In genomic region chr1:150089040-150089692, GRCm38 (mm10) we compare ENCODE assay signal across 18 mouse cellular contexts. TPM values are rescaled to one million over a fixed set of nuclear protein-coding genes. Genes with fewer than 3 reads are reported as not detected.
DNase-seq lines count a peak whose midpoint lies in the region; ATAC-seq lines count a peak whose summit lies in the region.
"Had no signal": no experiment of that assay in that cellular context is flagged by ENCODE, and none has a peak within 500 bp of the region (broad histone marks: within the 10 kb centered on the region; RNA-seq: fewer than 3 reads in every experiment).

No protein-coding gene starts in this region.

- DNase-seq in embryonic facial prominence, embryonic 14.5 days (ENCODE audit: low spot score), result peak; percentile 51
- DNase-seq in embryonic facial prominence, embryonic 10.5 days (ENCODE audit: low spot score), result no peak
- DNase-seq in layer of hippocampus, adult 9-11 months, result peak; percentile 9
- DNase-seq in layer of hippocampus, postnatal 10 days (ENCODE audit: low spot score in 2 of 2), result no peak
- peak; percentile 20 to 42 for DNase-seq in right cerebral cortex, postnatal 10 days (ENCODE audit: low spot score in 2 of 2)
- DNase-seq in right cerebral cortex, postnatal 14 days, result no peak
- DNase-seq in urinary bladder, adult 2 months (ENCODE audit: low spot score), result no peak
- DNase-seq: cerebellum, postnatal 25 days; heart, adult 11 months; heart, postnatal 10 days; kidney, adult 18-20 months; layer of hippocampus, postnatal 36 days; retina, postnatal 1 day had no signal

- WGBS in embryonic facial prominence, embryonic 14.5 days, result 56% methylated on average over 6 of the region's 6 CpGs
- 80% methylated on average over 6 of the region's 6 CpGs for WGBS in embryonic facial prominence, embryonic 10.5 days
- 74% methylated on average over 6 of the region's 6 CpGs for WGBS in heart, embryonic 11.5 days (ENCODE audit: insufficient replicate concordance)

- ATAC-seq in embryonic facial prominence, embryonic 14.5 days (ENCODE audit: low read depth), result no peak; the same call in 1 of the 2 replicates
- ATAC-seq in heart, embryonic 11.5 days (replicated peaks; ENCODE audit: insufficient number of reproducible peaks, low FRiP score, low TSS enrichment), result no peak
- ATAC-seq: liver, embryonic 12.5 days had no signal

- no peak overlapping the region for H3K4me2 ChIP-seq in embryonic facial prominence, embryonic 14.5 days (ENCODE audit: low read depth, low read length)
- H3K4me2 ChIP-seq in heart, embryonic 11.5 days, result no peak overlapping the region
- H3K4me2 ChIP-seq: liver, embryonic 12.5 days had no signal

- H3K4me3 ChIP-seq in embryonic facial prominence, embryonic 14.5 days (ENCODE audit: low read depth, low read length), result no peak overlapping the region
- no peak overlapping the region for H3K4me3 ChIP-seq in embryonic facial prominence, embryonic 10.5 days
- no peak overlapping the region for H3K4me3 ChIP-seq in heart, embryonic 11.5 days (ENCODE audit: low read depth, low read length)
- H3K4me3 ChIP-seq: liver, embryonic 12.5 days; midbrain, embryonic 10.5 days had no signal

- H3K36me3 ChIP-seq in embryonic facial prominence, embryonic 14.5 days (ENCODE audit: control insufficient read depth, insufficient read depth, low read length), result no peaks in the 10 kb centered on the region
- no peaks in the 10 kb centered on the region for H3K36me3 ChIP-seq in embryonic facial prominence, embryonic 10.5 days (replicated peaks)
- no peaks in the 10 kb centered on the region for H3K36me3 ChIP-seq in heart, embryonic 11.5 days (ENCODE audit: control insufficient read depth, insufficient read depth, low read length)
- H3K36me3 ChIP-seq: liver, embryonic 12.5 days; midbrain, embryonic 10.5 days had no signal

- H3K9ac ChIP-seq in embryonic facial prominence, embryonic 14.5 days (ENCODE audit: low read depth, low read length), result no peak overlapping the region
- no peak overlapping the region for H3K9ac ChIP-seq in heart, embryonic 11.5 days (ENCODE audit: low read depth, low read length)
- H3K9ac ChIP-seq: liver, embryonic 12.5 days had no signal

- H3K27me3 ChIP-seq in embryonic facial prominence, embryonic 14.5 days (replicated peaks; ENCODE audit: control insufficient read depth, insufficient read depth, low read length), result no peaks in the 10 kb centered on the region
- no peaks in the 10 kb centered on the region for H3K27me3 ChIP-seq in embryonic facial prominence, embryonic 10.5 days (replicated peaks; ENCODE audit: low read depth, poor library complexity, severe bottlenecking)
- H3K27me3 ChIP-seq in heart, embryonic 11.5 days (ENCODE audit: control insufficient read depth, insufficient read depth, low read length), result no peaks in the 10 kb centered on the region
- H3K27me3 ChIP-seq: liver, embryonic 12.5 days had no signal

- H3K27ac ChIP-seq in embryonic facial prominence, embryonic 14.5 days (replicated peaks; ENCODE audit: low read depth, low read length), result no peak overlapping the region
- no peak overlapping the region for H3K27ac ChIP-seq in embryonic facial prominence, embryonic 10.5 days (replicated peaks)
- H3K27ac ChIP-seq in heart, embryonic 11.5 days (ENCODE audit: low read depth, low read length), result no peak overlapping the region
- H3K27ac ChIP-seq: liver, embryonic 12.5 days; midbrain, embryonic 10.5 days had no signal

- no peaks in the 10 kb centered on the region for H3K4me1 ChIP-seq in embryonic facial prominence, embryonic 14.5 days (ENCODE audit: control insufficient read depth, insufficient read depth, low read length)
- no peaks in the 10 kb centered on the region for H3K4me1 ChIP-seq in embryonic facial prominence, embryonic 10.5 days
- H3K4me1 ChIP-seq in heart, embryonic 11.5 days (ENCODE audit: control insufficient read depth, insufficient read depth, low read length), result no peaks in the 10 kb centered on the region
- H3K4me1 ChIP-seq: liver, embryonic 12.5 days; midbrain, embryonic 10.5 days had no signal

- peaks cover 8% of the 10 kb centered on the region; the same call in 1 of the 2 replicates for H3K9me3 ChIP-seq in embryonic facial prominence, embryonic 14.5 days (ENCODE audit: control insufficient read depth, low read length)
- no peaks in the 10 kb centered on the region for H3K9me3 ChIP-seq in embryonic facial prominence, embryonic 10.5 days
- H3K9me3 ChIP-seq in heart, embryonic 11.5 days (replicated peaks; ENCODE audit: control insufficient read depth, low read length), result no peaks in the 10 kb centered on the region
- H3K9me3 ChIP-seq: liver, embryonic 12.5 days; midbrain, embryonic 10.5 days had no signal

RNA-seq across cellular contexts. Expression of gene Ptgs2, which starts 10.7 kb away (rescaled TPM):
- 0.35 and 0.54 TPM in 2 replicates for polyA plus RNA-seq in embryonic facial prominence, embryonic 14.5 days (2014; fragmentation: Nextera tagmentation; extraction: Ambion mirVana)
- polyA plus RNA-seq in embryonic facial prominence, embryonic 10.5 days (2016; fragmentation: Nextera tagmentation; extraction: Ambion mirVana), result 0.16 and 0.25 TPM in 2 replicates
- total RNA-seq in layer of hippocampus, postnatal 10 days (2021), result 1 to 10 TPM; 3.5 to 5.1 TPM
- 0.07 and 0.52 TPM in 2 replicates for polyA plus RNA-seq in heart, embryonic 11.5 days (2014; fragmentation: Nextera tagmentation; extraction: Ambion mirVana)
- 5.5 and 5.9 TPM in 2 replicates for polyA plus RNA-seq in urinary bladder, adult 2 months (2012; rRNA removed)
- polyA plus RNA-seq: neural tube, embryonic 11.5 days; testis, adult 2 months had no signal

Comparison
In these comparisons a context has a peak if more than half of its experiments do, and no peak if none do; other contexts are left out.
1. DNase-seq: peak in embryonic facial prominence, embryonic 14.5 days (single experiment), layer of hippocampus, adult 9-11 months (single experiment) and right cerebral cortex, postnatal 10 days (2 of 2); none in embryonic facial prominence, embryonic 10.5 days (single experiment), layer of hippocampus, postnatal 10 days (0 of 2), right cerebral cortex, postnatal 14 days (single experiment) and urinary bladder, adult 2 months (single experiment).